Mouse (Mus musculus) erythroblast, embryonic 14.5 days (primary cell): ENCODE measurements around the gene Fmn2.

Source experiments
- GATA1 ChIP-seq: IDR thresholded peaks from 2 replicates; pipeline ENCODE4 v1.6.1; 2012; ENCODE audit warnings: low read length, inconsistent platforms, mixed read lengths
- TAL1 ChIP-seq: IDR thresholded peaks from 3 replicates; pipeline ENCODE4 v1.6.1; 2012; ENCODE audit warnings: low read length, inconsistent platforms, mixed read lengths

DNA sequence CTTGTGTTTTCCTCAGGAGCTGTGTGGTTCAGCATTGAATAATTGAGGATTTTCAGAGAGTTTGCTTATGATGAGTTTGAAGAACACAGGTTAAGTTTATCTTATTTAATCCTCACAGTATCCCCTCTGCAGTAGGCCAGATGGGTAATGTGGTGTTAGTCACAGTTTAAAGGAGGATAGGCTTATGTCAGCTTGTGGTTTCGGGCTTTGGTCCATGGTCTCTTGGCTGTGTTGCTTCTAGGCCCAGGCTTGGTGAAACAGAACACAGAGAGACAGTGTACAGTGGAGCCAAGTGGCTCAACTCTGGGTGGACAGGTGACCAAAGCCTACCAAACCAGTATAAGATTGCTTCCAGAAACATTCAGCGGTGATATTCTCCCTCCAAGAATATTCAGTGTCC lies 98.4 kb downstream of the Fmn2 start:
- TF ChIP-seq GATA1 (no peak), TAL1 (no peak)
